Mouse (Mus musculus) stomach, postnatal 0 days (tissue): ENCODE results near the gene Gria2.

Experiments
- CTCF ChIP-seq: IDR thresholded peaks from 2 replicates; pipeline ENCODE4 v1.5.1; 2016; ENCODE audit warnings: antibody characterized with exemption, low read depth, mild to moderate bottlenecking, moderate library complexity
- EP300 ChIP-seq: optimal IDR thresholded peaks from 2 replicates; pipeline ENCODE3; 2016; ENCODE audit warnings: antibody characterized with exemption

DNA sequence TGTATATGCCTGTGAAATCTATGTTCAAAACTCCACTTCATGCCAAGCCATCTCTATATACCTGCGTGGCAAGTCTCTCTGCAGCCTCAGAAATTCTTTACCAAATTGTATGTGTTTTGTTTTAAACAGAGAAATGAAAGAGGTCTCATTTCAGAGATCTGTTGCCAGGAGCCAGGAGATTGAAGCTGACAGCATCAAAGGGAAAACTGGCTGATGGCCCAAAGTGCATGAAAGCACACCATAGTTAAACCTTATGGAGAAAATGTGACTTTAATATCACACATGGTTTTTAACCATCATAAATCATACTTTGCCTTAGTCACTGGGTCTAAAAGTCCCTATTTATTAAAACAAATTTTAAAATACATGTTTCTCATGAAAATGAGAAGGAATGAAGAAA lies 1.2 kb upstream of the Gria2 start:
- TF ChIP-seq EP300 (no peak), CTCF (no peak)
